Mouse (Mus musculus): ENCODE results near the gene Pds5a. TPM values are rescaled to one million over a fixed set of nuclear protein-coding genes. Genes with fewer than 3 reads are reported as not detected.

Pds5a gene
- polyA plus RNA-seq, 1 experiment from 2014 or later: 124 TPM

DNA sequence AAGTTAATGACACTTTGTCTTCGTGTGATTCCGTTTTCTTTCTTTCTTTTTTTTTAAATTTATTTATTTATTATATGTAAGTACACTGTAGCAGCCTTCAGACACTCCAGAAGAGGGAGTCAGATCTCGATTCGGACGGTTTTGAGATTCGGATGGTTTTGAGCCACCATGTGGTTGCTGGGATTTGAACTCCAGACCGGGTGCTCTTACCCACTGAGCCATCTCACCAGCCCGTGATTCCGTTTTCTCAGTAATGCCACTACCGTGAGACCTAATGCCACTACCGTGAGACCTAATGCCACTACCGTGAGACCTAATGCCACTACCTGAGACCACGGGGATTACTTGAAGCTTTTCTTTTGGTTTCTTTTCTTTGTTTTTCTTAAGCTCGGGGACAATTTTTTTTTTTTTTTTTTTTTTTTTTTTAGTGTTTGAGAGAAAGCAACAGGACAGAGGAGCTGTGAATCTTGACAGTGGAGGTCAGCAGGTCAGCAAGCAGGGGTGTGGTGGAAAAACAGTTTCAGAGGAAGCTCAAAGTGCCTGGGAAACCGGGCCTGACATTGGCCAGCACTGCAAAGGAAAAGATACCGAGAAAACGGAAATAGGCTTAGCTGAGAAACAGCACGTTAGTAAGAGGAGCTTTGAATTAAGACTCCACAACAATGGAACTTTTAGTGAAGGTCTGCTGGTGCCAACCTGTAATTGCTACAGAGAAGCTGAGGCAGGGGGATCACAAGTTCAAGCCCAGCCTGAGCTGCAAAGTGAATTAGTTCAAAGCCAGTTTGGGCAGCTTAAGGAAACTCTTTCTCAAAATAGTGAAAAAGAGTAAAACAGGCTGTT lies 19.2 kb upstream of the Pds5a start:
- Histone ChIP-seq H3K36me3 (ENCODE audit: control insufficient read depth, insufficient read depth, low read length) (no peaks in the 10 kb centered on the region), H3K4me1 (ENCODE audit: control insufficient read depth, insufficient read depth, low read length) (no peaks in the 10 kb centered on the region), H3K9me3 (ENCODE audit: control insufficient read depth, low read length) (no peaks in the 10 kb centered on the region), H3K9ac (ENCODE audit: low read length) (no peak overlapping the region), H3K27ac (replicated peaks; ENCODE audit: low read depth, low read length) (no peak overlapping the region), H3K27me3 (ENCODE audit: control insufficient read depth, insufficient read depth, low read length) (no peaks in the 10 kb centered on the region), H3K4me3 (ENCODE audit: low read depth, low read length) (no peak overlapping the region), H3K4me2 (ENCODE audit: low read depth, severe bottlenecking) (no peak overlapping the region)
- DNase-seq (ENCODE audit: low spot score) (no peak), ATAC-seq (ENCODE audit: insufficient number of reproducible peaks, low FRiP score, low TSS enrichment, low read depth) (no peak)
- 92% methylated on average over 18 of the region's 18 CpGs for WGBS

GRCm38 (mm10) chr5:65715084-65715483 lies 17.0 kb upstream of the Pds5a start:
- Histone ChIP-seq H3K4me1 (ENCODE audit: control insufficient read depth, insufficient read depth, low read length) (no peaks in the 10 kb centered on the region), H3K4me2 (ENCODE audit: low read depth, severe bottlenecking) (no peak overlapping the region), H3K36me3 (ENCODE audit: control insufficient read depth, insufficient read depth, low read length) (no peaks in the 10 kb centered on the region), H3K27me3 (ENCODE audit: control insufficient read depth, insufficient read depth, low read length) (no peaks in the 10 kb centered on the region), H3K4me3 (ENCODE audit: low read depth, low read length) (no peak overlapping the region), H3K27ac (replicated peaks; ENCODE audit: low read depth, low read length) (no peak overlapping the region), H3K9me3 (ENCODE audit: control insufficient read depth, low read length) (no peaks in the 10 kb centered on the region), H3K9ac (ENCODE audit: low read length) (no peak overlapping the region)
- WGBS: 86% methylated on average over 6 of the region's 6 CpGs
- DNase-seq (ENCODE audit: low spot score): no peak
- no peak for ATAC-seq (ENCODE audit: insufficient number of reproducible peaks, low FRiP score, low TSS enrichment, low read depth)

DNA sequence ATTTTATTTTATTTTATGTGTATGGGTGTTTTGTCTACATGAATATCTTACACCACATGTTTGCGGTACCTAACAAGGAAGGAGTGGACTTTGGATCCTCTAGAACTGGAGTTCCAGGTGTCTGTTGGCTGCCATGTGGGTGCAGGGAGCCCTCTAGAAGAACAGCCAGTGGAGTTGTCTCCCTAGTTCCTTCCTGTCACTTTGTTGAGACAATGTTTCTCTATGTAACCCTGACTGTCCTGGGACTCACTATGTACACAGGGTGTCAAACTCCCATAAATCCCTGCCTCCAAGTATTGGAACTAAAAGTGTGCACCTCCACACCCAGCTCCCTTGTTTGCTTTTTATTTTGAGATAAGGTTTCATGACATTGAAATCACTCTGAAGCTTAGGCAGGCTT lies 13.4 kb upstream of the Pds5a start:
- Histone ChIP-seq H3K4me1 (ENCODE audit: control insufficient read depth, insufficient read depth, low read length) (no peaks in the 10 kb centered on the region), H3K27me3 (ENCODE audit: control insufficient read depth, insufficient read depth, low read length) (no peaks in the 10 kb centered on the region), H3K4me3 (ENCODE audit: low read depth, low read length) (no peak overlapping the region), H3K9me3 (ENCODE audit: control insufficient read depth, low read length) (no peaks in the 10 kb centered on the region), H3K9ac (ENCODE audit: low read length) (no peak overlapping the region), H3K36me3 (ENCODE audit: control insufficient read depth, insufficient read depth, low read length) (no peaks in the 10 kb centered on the region), H3K27ac (replicated peaks; ENCODE audit: low read depth, low read length) (no peak overlapping the region), H3K4me2 (ENCODE audit: low read depth, severe bottlenecking) (no peak overlapping the region)
- ATAC-seq (ENCODE audit: insufficient number of reproducible peaks, low FRiP score, low TSS enrichment, low read depth) (no peak), DNase-seq (ENCODE audit: low spot score) (no peak)
- 100% methylated on average over 1 of the region's 1 CpGs for WGBS

DNA sequence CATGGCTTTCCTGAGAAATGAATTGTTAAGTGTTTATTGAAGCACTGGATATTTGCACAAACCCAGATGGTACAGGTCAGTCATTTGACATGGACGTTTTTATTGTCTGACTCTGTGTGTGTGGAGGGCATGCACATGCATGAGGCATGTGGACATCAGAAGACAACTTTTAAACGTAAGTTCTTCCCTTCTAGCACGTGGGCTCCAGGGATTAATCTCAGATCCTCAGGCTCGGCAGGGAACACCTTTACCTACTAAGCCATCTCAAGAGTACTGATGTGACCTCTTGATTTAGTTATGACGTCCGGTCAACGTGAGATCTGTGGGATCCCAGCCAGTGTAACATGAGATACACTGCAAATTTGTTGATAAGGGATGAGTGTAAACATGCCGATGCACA lies 12.2 kb upstream of the Pds5a start:
- H3K27me3 ChIP-seq (ENCODE audit: control insufficient read depth, insufficient read depth, low read length): no peaks in the 10 kb centered on the region
- no peak for ATAC-seq (ENCODE audit: insufficient number of reproducible peaks, low FRiP score, low TSS enrichment, low read depth)
- no peak overlapping the region for H3K27ac ChIP-seq (replicated peaks; ENCODE audit: low read depth, low read length)

DNA sequence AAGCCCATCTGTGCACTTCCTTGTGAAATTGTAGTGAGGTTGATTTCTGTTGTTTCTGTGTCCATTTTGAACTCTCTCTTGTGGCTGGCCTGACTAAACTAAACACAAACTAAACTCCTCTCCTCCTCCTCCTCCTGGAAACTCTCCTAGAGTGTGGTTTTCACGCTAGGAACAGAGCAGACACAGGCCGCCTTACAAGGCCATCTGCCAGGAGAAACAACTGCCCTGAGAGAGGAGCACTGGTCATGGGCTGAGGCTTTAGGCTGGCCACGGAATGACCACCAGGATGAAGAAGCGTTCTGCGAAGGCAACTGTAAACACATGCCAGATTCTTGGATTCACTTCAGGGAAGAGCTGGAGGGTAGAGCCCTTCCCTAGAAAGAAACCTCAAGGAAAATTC lies 8.9 kb upstream of the Pds5a start:
- DNase-seq (ENCODE audit: low spot score): no peak

More for the DNA sequence above, 12.2 kb upstream of the Pds5a start:
- no peaks in the 10 kb centered on the region for H3K4me1 ChIP-seq (ENCODE audit: control insufficient read depth, insufficient read depth, low read length)
- H3K4me3 ChIP-seq (ENCODE audit: low read depth, low read length): no peak overlapping the region
- no peaks in the 10 kb centered on the region for H3K36me3 ChIP-seq (ENCODE audit: control insufficient read depth, insufficient read depth, low read length)
- H3K9me3 ChIP-seq (ENCODE audit: control insufficient read depth, low read length): no peaks in the 10 kb centered on the region
- no peak overlapping the region for H3K9ac ChIP-seq (ENCODE audit: low read length)
- DNase-seq (ENCODE audit: low spot score): no peak
- 60% methylated on average over 8 of the region's 8 CpGs for WGBS
- H3K4me2 ChIP-seq (ENCODE audit: low read depth, severe bottlenecking): no peak overlapping the region

GRCm38 (mm10) chr5:65706171-65706570 lies 8.1 kb upstream of the Pds5a start:
- ATAC-seq (ENCODE audit: insufficient number of reproducible peaks, low FRiP score, low TSS enrichment, low read depth): no peak
- no peak for DNase-seq (ENCODE audit: low spot score)

More for the DNA sequence above, 8.9 kb upstream of the Pds5a start:
- WGBS: 73% methylated on average over 5 of the region's 5 CpGs
- no peak for ATAC-seq (ENCODE audit: insufficient number of reproducible peaks, low FRiP score, low TSS enrichment, low read depth)
- no peaks in the 10 kb centered on the region for H3K36me3 ChIP-seq (ENCODE audit: control insufficient read depth, insufficient read depth, low read length)
- H3K27ac ChIP-seq (replicated peaks; ENCODE audit: low read depth, low read length): no peak overlapping the region
- H3K4me2 ChIP-seq (ENCODE audit: low read depth, severe bottlenecking): no peak overlapping the region
- no peak overlapping the region for H3K4me3 ChIP-seq (ENCODE audit: low read depth, low read length)
- H3K9ac ChIP-seq (ENCODE audit: low read length): no peak overlapping the region
- no peaks in the 10 kb centered on the region for H3K4me1 ChIP-seq (ENCODE audit: control insufficient read depth, insufficient read depth, low read length)
- no peaks in the 10 kb centered on the region for H3K27me3 ChIP-seq (ENCODE audit: control insufficient read depth, insufficient read depth, low read length)
- no peaks in the 10 kb centered on the region for H3K9me3 ChIP-seq (ENCODE audit: control insufficient read depth, low read length)

GRCm38 (mm10) chr5:65704765-65705678 lies 6.9 kb upstream of the Pds5a start:
- Histone ChIP-seq H3K4me3 (ENCODE audit: low read depth, low read length) (no peak overlapping the region), H3K4me2 (ENCODE audit: low read depth, severe bottlenecking) (no peak overlapping the region), H3K27me3 (ENCODE audit: control insufficient read depth, insufficient read depth, low read length) (no peaks in the 10 kb centered on the region), H3K4me1 (ENCODE audit: control insufficient read depth, insufficient read depth, low read length) (no peaks in the 10 kb centered on the region), H3K27ac (replicated peaks; ENCODE audit: low read depth, low read length) (no peak overlapping the region), H3K9me3 (ENCODE audit: control insufficient read depth, low read length) (no peaks in the 10 kb centered on the region), H3K36me3 (ENCODE audit: control insufficient read depth, insufficient read depth, low read length) (no peaks in the 10 kb centered on the region), H3K9ac (ENCODE audit: low read length) (no peak overlapping the region)
- 74% methylated on average over 12 of the region's 12 CpGs for WGBS
- ATAC-seq (ENCODE audit: insufficient number of reproducible peaks, low FRiP score, low TSS enrichment, low read depth) (no peak), DNase-seq (ENCODE audit: low spot score) (no peak)

More at GRCm38 (mm10) chr5:65706171-65706570, 8.1 kb upstream of the Pds5a start:
- 76% methylated on average over 4 of the region's 4 CpGs for WGBS
- Histone ChIP-seq H3K4me3 (ENCODE audit: low read depth, low read length) (no peak overlapping the region), H3K27me3 (ENCODE audit: control insufficient read depth, insufficient read depth, low read length) (no peaks in the 10 kb centered on the region), H3K4me2 (ENCODE audit: low read depth, severe bottlenecking) (no peak overlapping the region), H3K36me3 (ENCODE audit: control insufficient read depth, insufficient read depth, low read length) (no peaks in the 10 kb centered on the region), H3K4me1 (ENCODE audit: control insufficient read depth, insufficient read depth, low read length) (no peaks in the 10 kb centered on the region), H3K9me3 (ENCODE audit: control insufficient read depth, low read length) (no peaks in the 10 kb centered on the region), H3K9ac (ENCODE audit: low read length) (no peak overlapping the region), H3K27ac (replicated peaks; ENCODE audit: low read depth, low read length) (no peak overlapping the region)

- H3K36me3 ChIP-seq (ENCODE audit: control insufficient read depth, insufficient read depth, low read length): no peaks in the 10 kb centered on the region
- no peaks in the 10 kb centered on the region for H3K4me1 ChIP-seq (ENCODE audit: control insufficient read depth, insufficient read depth, low read length)
- ATAC-seq (ENCODE audit: insufficient number of reproducible peaks, low FRiP score, low TSS enrichment, low read depth) (no peak), DNase-seq (ENCODE audit: low spot score) (no peak)
- H3K27ac ChIP-seq (replicated peaks; ENCODE audit: low read depth, low read length): no peak overlapping the region
- H3K9ac ChIP-seq (ENCODE audit: low read length): no peak overlapping the region
- no peak overlapping the region for H3K4me3 ChIP-seq (ENCODE audit: low read depth, low read length)
- WGBS: 84% methylated on average over 9 of the region's 9 CpGs
- no peak overlapping the region for H3K4me2 ChIP-seq (ENCODE audit: low read depth, severe bottlenecking)
- no peaks in the 10 kb centered on the region for H3K27me3 ChIP-seq (ENCODE audit: control insufficient read depth, insufficient read depth, low read length)
- H3K9me3 ChIP-seq (ENCODE audit: control insufficient read depth, low read length): no peaks in the 10 kb centered on the region
These were observed 5.2 kb upstream of the Pds5a start for GRCm38 (mm10) chr5:65703261-65703660.

Measured in limb, embryonic 11.5 days (tissue).